Comparison of ENCODE assay signal across 8 mouse cellular contexts in the genomic region with DNA sequence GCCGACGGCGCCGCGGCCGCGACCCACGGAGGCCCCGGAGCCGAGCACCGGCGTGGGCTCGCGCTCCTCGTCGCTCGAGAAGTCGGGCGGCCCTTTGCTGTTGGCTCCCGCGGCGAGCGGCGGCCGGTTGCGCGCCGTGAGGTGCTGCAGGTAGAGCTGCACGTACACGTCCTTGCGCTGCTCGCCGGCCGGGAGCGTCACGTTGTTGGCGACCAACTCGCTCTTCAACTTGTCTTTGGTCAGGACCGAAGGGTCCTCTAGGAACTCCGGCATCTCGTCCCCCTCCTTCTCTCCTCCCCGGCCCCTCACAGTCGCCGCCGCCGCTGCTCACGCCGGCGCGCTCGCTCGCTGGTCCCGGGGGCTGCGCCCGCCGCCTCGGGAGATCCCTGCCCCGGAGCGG. TPM values are rescaled to one million over a fixed set of nuclear protein-coding genes. Genes with fewer than 3 reads are reported as not detected.
DNase-seq lines count a peak whose midpoint lies in the region; ATAC-seq and TF ChIP-seq lines count a peak whose summit lies in the region.

No protein-coding gene starts in this region.

- TF ChIP-seq EP300 in liver, postnatal 0 days (IDR thresholded peaks at IDR 0.05; ENCODE audit: low read depth), result no peak

- H3K9ac ChIP-seq in heart, embryonic 16.5 days (ENCODE audit: low read length), result peak overlapping the region; percentile 100
- peak overlapping the region; percentile 99 for H3K9ac ChIP-seq in hindbrain, embryonic 13.5 days
- H3K9ac ChIP-seq in liver, postnatal 0 days (replicated peaks), result peak overlapping the region; percentile 100

- peak overlapping the region; percentile 94 for H3K4me3 ChIP-seq in heart, embryonic 16.5 days (ENCODE audit: low read length)
- peak overlapping the region; percentile 93 for H3K4me3 ChIP-seq in hindbrain, embryonic 13.5 days
- H3K4me3 ChIP-seq in liver, postnatal 0 days (ENCODE audit: low read depth, low read length), result peak overlapping the region; percentile 96

- intact Hi-C loops in heart, postnatal 25 days (cut with DNase I), result loop anchor here (1.0 to 2.0 kb wide), 3 partner anchors 11 to 66 kb away; no protein-coding TSS in a partner anchor

- TF ChIP-seq CTCF in liver, postnatal 0 days (IDR thresholded peaks at IDR 0.05; ENCODE audit: low read depth), result no peak

- H3K4me1 ChIP-seq in heart, embryonic 16.5 days (ENCODE audit: control insufficient read depth, insufficient read depth, low read length), result peaks cover 14% of the 10 kb centered on the region
- H3K4me1 ChIP-seq in hindbrain, embryonic 13.5 days (replicated peaks), result peaks cover 36% of the 10 kb centered on the region
- peaks cover 21% of the 10 kb centered on the region for H3K4me1 ChIP-seq in liver, postnatal 0 days (ENCODE audit: insufficient read depth)

- under 1% methylated on average over 58 of the region's 59 CpGs for WGBS in heart, embryonic 16.5 days
- 0% methylated on average over 44 of the region's 59 CpGs for WGBS in hindbrain, embryonic 13.5 days
- under 1% methylated on average over 48 of the region's 59 CpGs for WGBS in liver, postnatal 0 days (ENCODE audit: insufficient replicate concordance)

- peak overlapping the region; percentile 55 for H3K4me2 ChIP-seq in heart, embryonic 16.5 days (ENCODE audit: low read depth, low read length)
- peak overlapping the region; percentile 73 for H3K4me2 ChIP-seq in hindbrain, embryonic 13.5 days
- peak overlapping the region; percentile 83 for H3K4me2 ChIP-seq in liver, postnatal 0 days (ENCODE audit: low read depth, low read length)

- no peaks in the 10 kb centered on the region for H3K9me3 ChIP-seq in heart, embryonic 16.5 days (replicated peaks; ENCODE audit: control insufficient read depth, low read length)
- no peaks in the 10 kb centered on the region for H3K9me3 ChIP-seq in hindbrain, embryonic 13.5 days
- H3K9me3 ChIP-seq in liver, postnatal 0 days (ENCODE audit: low read length), result no peaks in the 10 kb centered on the region

- H3K36me3 ChIP-seq in heart, embryonic 16.5 days (ENCODE audit: control insufficient read depth, insufficient read depth), result 0 out of 2 replicates have a peak, but pooled peaks cover 3% of the 10 kb centered on the region
- no peaks in the 10 kb centered on the region for H3K36me3 ChIP-seq in hindbrain, embryonic 13.5 days
- H3K36me3 ChIP-seq in liver, postnatal 0 days (replicated peaks; ENCODE audit: insufficient read depth, low read length), result peaks cover 9% of the 10 kb centered on the region

- no peak for DNase-seq in heart, postnatal 25 days (ENCODE audit: low spot score)
- peak; percentile 51 for DNase-seq in adrenal gland, postnatal 25 days
- DNase-seq in liver, postnatal 0 days, result no peak
- peak; percentile 75 for DNase-seq in testis, postnatal 10 days (ENCODE audit: low spot score)

- no peaks in the 10 kb centered on the region for H3K27me3 ChIP-seq in heart, embryonic 16.5 days (ENCODE audit: control insufficient read depth, insufficient read depth, low read length)
- no peaks in the 10 kb centered on the region for H3K27me3 ChIP-seq in hindbrain, embryonic 13.5 days
- H3K27me3 ChIP-seq in liver, postnatal 0 days (ENCODE audit: insufficient read depth, low read length), result no peaks in the 10 kb centered on the region

- H3K27ac ChIP-seq in heart, embryonic 16.5 days (ENCODE audit: low read length), result peak overlapping the region; percentile 100
- H3K27ac ChIP-seq in hindbrain, embryonic 13.5 days, result peak overlapping the region; percentile 100
- H3K27ac ChIP-seq in liver, postnatal 0 days (ENCODE audit: low read depth), result peak overlapping the region; percentile 99

- peak; percentile 30 for ATAC-seq in heart, embryonic 16.5 days (replicated peaks; ENCODE audit: extremely low read depth, insufficient read depth, low FRiP score)
- ATAC-seq in CD4-positive, CD25-positive, alpha-beta regulatory T cell, adult 4 months, result peak; percentile 18
- peak; percentile 81 for ATAC-seq in hindbrain, embryonic 13.5 days (ENCODE audit: low FRiP score)
- peak; percentile 47 for ATAC-seq in liver, postnatal 0 days
- no peak for ATAC-seq in granulocyte monocyte progenitor cell, adult 5-6 weeks (replicated peaks; ENCODE audit: poor library complexity, severe bottlenecking)

RNA-seq across cellular contexts. Expression of a gene that starts 10.1 kb away (rescaled TPM):
- 148 and 153 TPM in 2 replicates for polyA plus RNA-seq in heart, embryonic 16.5 days (2015; fragmentation: Nextera tagmentation; extraction: Ambion mirVana)
- total RNA-seq in heart, postnatal 25 days (2021), result 10 to 100 TPM; 40.1 to 45.7 TPM
- polyA plus RNA-seq in CD4-positive, CD25-positive, alpha-beta regulatory T cell, adult 4 months (2017; shearing (Covaris generic)), result 10 to 100 TPM; 35.8 to 68.9 TPM
- total RNA-seq in adrenal gland, postnatal 25 days (2021), result 119 and 123 TPM in 2 replicates
- polyA plus RNA-seq in hindbrain, embryonic 13.5 days (2015; fragmentation: Nextera tagmentation; extraction: Ambion mirVana), result 123 and 129 TPM in 2 replicates
- 64.1 and 69.0 TPM in 2 replicates for polyA plus RNA-seq in liver, postnatal 0 days (2015; fragmentation: Nextera tagmentation; extraction: Ambion mirVana)
- total RNA-seq in granulocyte monocyte progenitor cell, adult 5-6 weeks (2014; fragmentation: Nextera tagmentation), result 186 and 211 TPM in 2 replicates
- 339 and 445 TPM in 2 replicates for total RNA-seq in granulocyte monocyte progenitor cell, adult 5-6 weeks (2017)

RNA-seq across cellular contexts. Expression of a gene that starts 47.2 kb away (rescaled TPM):
- polyA plus RNA-seq in heart, embryonic 16.5 days (2015; fragmentation: Nextera tagmentation; extraction: Ambion mirVana), result 1,186 and 1,208 TPM in 2 replicates
- total RNA-seq in heart, postnatal 25 days (2021), result 1,000 to 10,000 TPM; 2,502 to 2,645 TPM
- polyA plus RNA-seq in CD4-positive, CD25-positive, alpha-beta regulatory T cell, adult 4 months (2017; shearing (Covaris generic)), result 100 to 1,000 TPM; 200 to 224 TPM
- total RNA-seq in adrenal gland, postnatal 25 days (2021), result 873 and 948 TPM in 2 replicates
- polyA plus RNA-seq in hindbrain, embryonic 13.5 days (2015; fragmentation: Nextera tagmentation; extraction: Ambion mirVana), result 506 and 512 TPM in 2 replicates
- polyA plus RNA-seq in liver, postnatal 0 days (2015; fragmentation: Nextera tagmentation; extraction: Ambion mirVana), result 341 and 344 TPM in 2 replicates
- total RNA-seq in granulocyte monocyte progenitor cell, adult 5-6 weeks (2014; fragmentation: Nextera tagmentation), result 534 and 562 TPM in 2 replicates
- total RNA-seq in granulocyte monocyte progenitor cell, adult 5-6 weeks (2017), result 175 and 228 TPM in 2 replicates

Comparison
In these comparisons a context has a peak if more than half of its experiments do, and no peak if none do; other contexts are left out.
1. DNase-seq: peak in adrenal gland, postnatal 25 days (single experiment) and testis, postnatal 10 days (single experiment); none in heart, postnatal 25 days (single experiment) and liver, postnatal 0 days (single experiment).
2. Peak in every context shown above with its lines, with median percentiles within 50 percentile points of each other: H3K27ac ChIP-seq, H3K4me2 ChIP-seq, H3K4me3 ChIP-seq and H3K9ac ChIP-seq.